Mouse (Mus musculus) lung, postnatal 25 days (tissue): ENCODE measurements at regions not wholly inside any gene's neighbourhood (a gene's known extent, or its start where the extent isn't known, plus 50 kb on each side); places are given as distances from the start of the nearest gene placed in this dataset.

ENCODE experiments used
- DNase-seq: peaks from one replicate; pipeline ENCODE4 v3.0.0; 2022; ENCODE audit warnings: low spot score

- peak; percentile 79 for DNase-seq
Measured at GRCm38 (mm10) chr11:21036161-21036916, 54.8 kb upstream of the Peli1 start.

- DNase-seq: no peak
Measured at GRCm38 (mm10) chr11:21037267-21037906, 53.7 kb upstream of the Peli1 start.

- no peak for DNase-seq
Measured at GRCm38 (mm10) chr11:21041201-21041600, 49.9 kb upstream of the Peli1 start.
